Mouse (Mus musculus) embryonic facial prominence, embryonic 10.5 days (tissue): ENCODE measurements at regions not wholly inside any gene's neighbourhood (a gene's known extent, or its start where the extent isn't known, plus 50 kb on each side); places are given as distances from the start of the nearest gene placed in this dataset.

Experiments used
- DNase-seq: peaks from one replicate; pipeline ENCODE4 v3.0.0-alpha.2; 2017; ENCODE audit warnings: low spot score
- H3K27ac ChIP-seq: fragments of 300-500 bp; sonication (generic); replicated peaks from 2 replicates; pipeline ENCODE4 v1.5.1; 2016; ENCODE audit warnings: mild to moderate bottlenecking
- H3K27me3 ChIP-seq: fragments of 300-500 bp; sonication (generic); replicated peaks from 2 replicates; pipeline ENCODE4 v1.6.1; 2016; ENCODE audit warnings: low read depth, mild to moderate bottlenecking; ENCODE audit not compliant: poor library complexity, severe bottlenecking
- H3K36me3 ChIP-seq: fragments of 300-500 bp; sonication (generic); replicated peaks from 2 replicates; pipeline ENCODE4 v1.6.1; 2016; ENCODE audit warnings: mild to moderate bottlenecking, moderate library complexity
- H3K4me1 ChIP-seq: fragments of 300-500 bp; sonication (generic); 2 replicates; pipeline ENCODE4 v1.6.1; 2016
- H3K4me3 ChIP-seq: fragments of 300-500 bp; sonication (generic); 2 replicates; pipeline ENCODE4 v1.5.1; 2016; ENCODE audit warnings: mild to moderate bottlenecking, moderate library complexity
- H3K9me3 ChIP-seq: fragments of 300-500 bp; sonication (generic); 2 replicates; pipeline ENCODE4 v1.6.1; 2016; ENCODE audit warnings: mild to moderate bottlenecking
- WGBS: fragments of 180-500 bp; shearing (Covaris S2); methylation state at CpG from one replicate; pipeline ENCODE4 v1.1.7; 2016; 5-methylcytosine and 5-hydroxymethylcytosine counted together

DNA sequence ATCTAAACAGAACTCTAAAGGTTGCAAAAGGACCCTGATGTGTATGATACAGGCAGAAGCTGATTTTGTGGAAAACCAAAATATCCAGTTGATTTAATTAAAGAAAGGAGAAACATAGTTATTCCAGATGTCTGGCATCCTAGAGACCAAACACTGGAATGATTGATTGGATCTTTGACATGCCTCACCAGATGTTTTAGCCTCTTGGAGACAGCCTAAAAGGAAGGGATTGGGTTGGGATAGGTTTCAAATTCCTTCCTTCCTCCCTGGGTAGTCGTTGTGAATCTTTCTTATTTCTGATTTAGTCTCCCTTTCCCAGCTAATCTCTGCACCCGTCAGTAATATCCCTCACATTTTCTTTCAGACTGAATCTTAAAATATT, 190.9 kb upstream of the Gm9747 start:
- DNase-seq, result no peak
- Histone ChIP-seq H3K27ac (no peak overlapping the region), H3K4me3 (no peak overlapping the region), H3K9me3 (no peaks in the 10 kb centered on the region), H3K4me1 (peaks cover 15% of the 10 kb centered on the region), H3K36me3 (no peaks in the 10 kb centered on the region), H3K27me3 (no peaks in the 10 kb centered on the region)
- 21% methylated on average over 2 of the region's 2 CpGs for WGBS

DNA sequence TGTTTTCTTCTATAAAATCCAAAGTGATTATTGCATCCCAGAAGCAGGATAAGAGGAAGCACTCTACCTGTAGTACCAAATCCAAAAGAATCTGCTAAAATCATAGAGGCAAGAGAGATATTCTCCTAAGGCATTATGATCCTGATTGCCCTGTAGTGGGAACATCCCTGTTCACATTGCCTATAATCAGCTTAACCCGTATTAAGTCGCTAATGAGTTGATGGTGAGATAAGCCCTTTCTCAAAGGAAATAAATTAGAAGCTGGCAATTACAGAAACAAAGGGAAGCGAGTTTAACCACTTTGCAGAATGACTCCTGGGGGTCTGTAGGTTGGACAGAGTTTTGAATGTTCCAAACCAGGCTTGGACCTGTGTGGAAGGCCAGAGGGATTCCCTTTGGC, 190.4 kb upstream of the Gm9747 start:
- H3K27me3 ChIP-seq, result no peaks in the 10 kb centered on the region

DNA sequence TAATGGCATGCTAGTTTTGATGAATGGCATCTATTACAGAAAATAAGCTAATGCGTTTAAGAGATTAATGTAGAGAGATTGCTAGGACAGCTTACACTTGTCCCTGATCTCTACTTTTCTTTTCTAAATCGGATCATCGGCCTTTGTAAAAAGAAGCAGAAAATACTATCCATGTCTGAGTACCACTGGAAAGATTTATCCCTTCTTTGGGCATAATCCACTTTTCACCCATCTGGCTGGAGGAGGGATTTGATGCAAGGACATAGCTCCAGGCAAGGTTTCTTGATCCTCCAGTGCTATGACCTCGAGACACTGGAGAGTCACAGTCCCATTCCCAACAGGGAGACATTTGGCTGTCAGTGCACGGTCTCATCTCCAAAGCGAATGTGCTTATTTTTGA, 166.6 kb upstream of the Gm9747 start:
- H3K9me3 ChIP-seq, result no peaks in the 10 kb centered on the region
- no peak for DNase-seq
- H3K36me3 ChIP-seq, result no peaks in the 10 kb centered on the region
- 0 out of 2 replicates have a peak, but pooled peaks cover 4% of the 10 kb centered on the region for H3K4me1 ChIP-seq
- WGBS, result 81% methylated on average over 6 of the region's 6 CpGs
- no peak overlapping the region for H3K27ac ChIP-seq
- H3K27me3 ChIP-seq, result no peaks in the 10 kb centered on the region
- no peak overlapping the region for H3K4me3 ChIP-seq

More for the DNA sequence above, 190.4 kb upstream of the Gm9747 start:
- 34% methylated on average over 3 of the region's 3 CpGs for WGBS
- no peak overlapping the region for H3K4me3 ChIP-seq
- no peak overlapping the region for H3K27ac ChIP-seq
- no peaks in the 10 kb centered on the region for H3K9me3 ChIP-seq
- peaks cover 15% of the 10 kb centered on the region for H3K4me1 ChIP-seq
- no peak for DNase-seq
- H3K36me3 ChIP-seq, result no peaks in the 10 kb centered on the region

DNA sequence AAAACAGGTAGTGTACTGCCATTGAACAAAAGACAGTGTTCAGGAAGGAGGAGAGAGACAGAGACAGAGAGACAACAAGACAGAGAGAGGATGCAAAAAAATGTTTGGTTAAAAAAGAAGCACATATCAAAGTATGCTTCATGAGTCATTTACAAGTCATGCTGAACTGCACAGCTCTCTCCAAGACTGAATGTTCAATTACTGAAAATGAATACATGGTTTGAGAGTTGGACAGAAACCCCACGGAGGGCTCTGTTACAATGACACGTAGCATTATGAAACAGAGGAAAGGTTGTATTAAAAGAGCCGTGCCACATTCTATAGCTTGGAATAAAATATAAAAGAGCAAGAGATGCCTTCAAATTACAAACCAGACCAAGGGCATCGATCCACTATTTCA, 164.3 kb upstream of the Gm9747 start:
- no peak for DNase-seq
- Histone ChIP-seq H3K4me3 (no peak overlapping the region), H3K9me3 (no peaks in the 10 kb centered on the region), H3K27ac (no peak overlapping the region), H3K27me3 (no peaks in the 10 kb centered on the region), H3K36me3 (no peaks in the 10 kb centered on the region), H3K4me1 (0 out of 2 replicates have a peak, but pooled peaks cover 4% of the 10 kb centered on the region)
- WGBS, result 91% methylated on average over 4 of the region's 4 CpGs

DNA sequence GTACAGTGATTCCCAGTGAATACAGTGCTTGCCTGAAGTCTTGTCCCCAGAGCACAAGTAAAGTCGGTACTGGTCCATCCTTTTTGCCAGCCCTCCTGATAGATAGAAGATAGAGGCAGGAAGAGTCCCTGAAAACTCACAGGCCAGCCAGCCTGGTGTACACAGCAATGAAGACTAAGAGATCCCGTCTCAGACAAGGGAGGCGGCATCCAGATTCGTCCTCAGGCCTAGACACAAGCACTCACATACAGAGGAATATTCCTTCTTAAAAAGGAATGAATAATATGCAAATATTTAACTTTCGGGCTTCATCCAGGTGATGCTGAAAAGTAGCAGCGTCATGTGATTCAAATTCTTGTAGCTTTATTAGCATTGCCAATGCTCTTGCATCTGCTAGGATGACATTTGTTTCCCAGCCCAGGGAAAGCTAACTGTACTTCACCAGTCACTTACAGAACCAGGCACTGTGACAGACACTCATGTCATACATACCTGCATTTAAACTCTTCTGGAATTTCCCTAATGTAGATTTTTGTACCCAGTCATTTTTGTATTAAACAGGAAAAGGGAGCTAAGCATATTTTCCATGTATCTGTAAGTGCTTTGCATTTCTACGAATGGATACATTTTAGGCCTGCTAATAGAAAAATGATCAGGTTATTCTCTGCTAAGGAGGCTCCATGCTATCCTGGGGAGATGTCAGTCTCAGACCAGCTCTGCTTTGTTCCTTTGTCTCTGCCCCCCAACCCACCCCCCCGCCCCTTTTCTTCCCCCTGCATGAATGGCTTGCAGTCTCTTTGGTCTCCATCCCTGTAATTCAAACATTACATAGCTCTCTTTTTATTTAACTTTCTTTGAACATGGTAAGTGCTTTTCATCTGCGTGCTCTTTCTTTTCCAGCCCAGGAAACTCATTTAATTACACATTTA, 162.5 kb upstream of the Gm9747 start:
- no peak overlapping the region for H3K27ac ChIP-seq
- H3K36me3 ChIP-seq, result no peaks in the 10 kb centered on the region
- no peak overlapping the region for H3K4me3 ChIP-seq
- 71% methylated on average over 9 of the region's 9 CpGs for WGBS
- H3K9me3 ChIP-seq, result no peaks in the 10 kb centered on the region
- no peaks in the 10 kb centered on the region for H3K27me3 ChIP-seq
- H3K4me1 ChIP-seq, result 0 out of 2 replicates have a peak, but pooled peaks cover 4% of the 10 kb centered on the region
- no peak for DNase-seq

DNA sequence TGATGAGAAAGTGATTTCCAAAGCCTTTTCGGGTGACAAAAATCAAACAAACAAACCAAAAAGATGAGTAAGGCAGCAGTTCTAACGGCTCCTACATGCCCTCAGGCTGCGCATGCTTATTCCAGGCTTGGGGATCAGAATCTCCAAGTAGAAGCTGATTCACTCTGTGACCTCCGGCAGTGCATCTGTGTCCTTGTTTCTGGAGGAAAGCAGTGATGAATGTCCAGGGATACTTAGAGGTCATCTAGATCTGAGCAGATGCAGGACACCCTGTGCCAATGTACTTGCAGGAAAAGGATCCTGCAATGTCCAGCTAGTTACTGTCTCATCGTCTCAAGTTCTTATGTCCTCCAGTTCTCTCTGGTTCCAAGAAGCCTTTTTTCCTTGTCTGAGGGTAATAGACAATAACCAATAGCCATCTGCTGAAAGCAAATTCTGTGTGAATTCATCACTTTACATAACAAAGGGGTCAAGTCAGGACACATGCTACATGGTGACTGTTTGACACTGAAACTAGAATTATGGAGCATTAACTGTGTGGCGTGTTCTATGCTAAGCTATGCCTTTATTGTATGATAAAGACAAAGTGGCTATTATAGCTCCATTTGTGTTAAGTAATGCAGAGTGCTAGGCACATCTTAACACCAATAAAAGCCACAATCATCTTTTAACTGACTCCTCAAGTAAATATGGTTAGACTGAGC, 143.6 kb upstream of the Gm9747 start:
- DNase-seq, result no peak
- Histone ChIP-seq H3K4me1 (no peaks in the 10 kb centered on the region), H3K27me3 (no peaks in the 10 kb centered on the region), H3K9me3 (no peaks in the 10 kb centered on the region), H3K36me3 (no peaks in the 10 kb centered on the region), H3K4me3 (no peak overlapping the region), H3K27ac (no peak overlapping the region)
- 75% methylated on average over 6 of the region's 6 CpGs for WGBS

DNA sequence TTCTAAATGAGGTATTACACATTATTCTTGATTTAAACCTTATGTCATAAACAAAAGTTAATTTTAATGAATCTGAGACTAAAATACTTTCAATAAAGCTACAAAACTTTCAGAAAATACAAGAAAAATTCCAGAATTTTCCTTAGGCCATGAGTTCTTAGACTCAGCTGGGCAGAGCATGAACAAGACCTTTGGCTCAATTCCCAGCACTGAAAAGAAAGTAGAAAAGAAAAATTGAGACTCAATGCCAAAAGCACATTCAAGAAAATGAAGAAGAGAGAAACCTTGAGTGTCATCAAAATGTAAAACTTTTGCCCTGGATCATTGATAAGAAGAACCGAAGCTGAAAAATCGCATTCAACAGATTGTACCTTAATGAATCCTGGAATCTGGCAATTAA, 137.8 kb upstream of the Gm9747 start:
- Histone ChIP-seq H3K4me1 (no peaks in the 10 kb centered on the region), H3K9me3 (no peaks in the 10 kb centered on the region), H3K36me3 (no peaks in the 10 kb centered on the region), H3K4me3 (no peak overlapping the region), H3K27me3 (no peaks in the 10 kb centered on the region), H3K27ac (no peak overlapping the region)
- no peak for DNase-seq
- WGBS, result 97% methylated on average over 2 of the region's 2 CpGs

DNA sequence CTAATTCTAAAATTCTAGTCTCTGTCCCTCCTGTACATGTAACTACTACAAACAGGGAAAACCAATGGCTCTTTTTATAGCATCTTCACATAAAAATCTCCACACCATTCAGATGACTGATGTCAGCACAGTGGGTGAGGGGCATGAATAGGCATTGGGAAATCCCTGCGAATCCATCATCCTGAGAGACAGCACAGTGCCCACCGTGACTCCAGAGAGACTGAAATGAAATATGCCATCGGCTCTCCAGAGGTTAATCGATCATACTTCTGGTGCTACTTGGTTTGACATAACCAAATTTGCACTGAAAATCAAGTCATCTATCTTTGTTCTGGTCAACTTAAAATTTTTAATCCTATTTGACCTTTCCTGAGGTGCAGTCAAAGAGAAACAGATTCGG, 126.2 kb upstream of the Gm9747 start:
- H3K4me1 ChIP-seq, result no peaks in the 10 kb centered on the region
- H3K36me3 ChIP-seq, result no peaks in the 10 kb centered on the region
- H3K4me3 ChIP-seq, result no peak overlapping the region
- 87% methylated on average over 5 of the region's 5 CpGs for WGBS
- no peak overlapping the region for H3K27ac ChIP-seq
- H3K9me3 ChIP-seq, result no peaks in the 10 kb centered on the region
- H3K27me3 ChIP-seq, result no peaks in the 10 kb centered on the region
- no peak for DNase-seq

DNA sequence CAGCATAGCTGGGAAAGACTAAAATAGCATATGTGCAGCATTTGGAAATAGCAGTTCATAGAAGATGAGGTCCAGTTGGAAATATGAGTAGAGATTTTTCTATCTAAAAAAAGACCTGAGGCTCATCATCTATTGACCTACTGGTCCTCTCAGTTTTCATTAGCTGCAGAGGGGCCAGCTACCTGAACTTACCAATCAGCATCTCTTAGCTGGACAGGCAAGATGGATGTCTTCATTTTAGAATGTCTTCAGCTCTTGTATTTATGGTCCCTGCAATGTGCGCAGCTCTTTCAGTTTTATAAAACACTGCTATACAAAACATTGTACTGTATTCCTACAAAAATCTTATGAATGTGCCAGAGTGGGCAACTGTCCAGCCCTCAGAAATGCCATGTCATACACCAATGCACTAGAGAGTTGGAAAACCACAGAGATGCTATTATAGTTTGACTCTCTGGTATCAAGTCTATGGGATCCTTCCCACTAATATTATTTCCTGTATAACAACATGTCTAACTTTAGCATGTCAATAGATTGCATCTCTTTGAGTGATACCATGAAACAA, 122.8 kb upstream of the Gm9747 start:
- Histone ChIP-seq H3K27me3 (no peaks in the 10 kb centered on the region), H3K36me3 (no peaks in the 10 kb centered on the region), H3K27ac (no peak overlapping the region), H3K4me1 (peaks cover 9% of the 10 kb centered on the region), H3K9me3 (no peaks in the 10 kb centered on the region), H3K4me3 (no peak overlapping the region)
- 98% methylated on average over 1 of the region's 1 CpGs for WGBS
- no peak for DNase-seq

DNA sequence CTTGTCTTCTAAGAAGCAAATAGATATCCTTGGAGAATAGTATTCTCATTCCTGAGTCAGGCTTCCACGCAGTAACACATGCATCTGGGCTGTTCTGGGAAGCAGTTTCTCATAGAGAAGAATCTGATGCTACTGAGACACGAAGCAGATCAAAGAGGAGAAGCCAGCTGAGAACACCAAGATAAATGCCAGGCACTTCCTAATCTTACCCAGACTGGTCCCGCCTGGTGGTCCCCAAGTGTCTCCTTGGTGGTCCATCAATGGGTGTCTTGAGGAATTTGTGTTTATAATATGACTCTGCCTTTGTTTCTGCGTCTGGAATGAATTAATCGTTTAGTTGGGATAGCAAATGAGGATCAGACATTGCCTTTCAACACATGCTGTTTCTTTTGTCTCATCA, 120.5 kb upstream of the Gm9747 start:
- H3K36me3 ChIP-seq, result no peaks in the 10 kb centered on the region
- 33% methylated on average over 5 of the region's 5 CpGs for WGBS
- no peaks in the 10 kb centered on the region for H3K27me3 ChIP-seq
- H3K27ac ChIP-seq, result no peak overlapping the region
- H3K9me3 ChIP-seq, result no peaks in the 10 kb centered on the region
- peaks cover 9% of the 10 kb centered on the region for H3K4me1 ChIP-seq
- DNase-seq, result peak; percentile 46
- H3K4me3 ChIP-seq, result no peak overlapping the region

DNA sequence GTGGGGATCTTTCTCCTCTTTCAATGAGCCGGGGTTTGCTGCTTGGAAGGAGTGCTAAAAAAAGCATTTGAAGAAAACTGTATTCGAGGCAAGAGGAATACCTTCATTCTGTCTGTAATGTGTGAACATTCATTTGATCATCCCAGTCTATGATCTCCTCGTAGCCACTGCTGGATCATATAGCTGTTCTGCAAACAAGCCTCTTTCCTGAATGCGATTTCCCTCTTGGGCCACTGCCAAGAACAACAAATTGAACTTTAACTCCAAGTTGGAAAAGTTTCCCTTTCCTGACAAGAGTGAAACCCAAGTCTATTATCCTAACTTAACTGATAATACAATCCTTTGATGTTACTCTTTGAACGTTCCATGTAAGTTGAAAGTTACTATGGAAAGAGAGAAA, 108.4 kb upstream of the Gm9747 start:
- WGBS, result 65% methylated on average over 5 of the region's 5 CpGs
- Histone ChIP-seq H3K36me3 (no peaks in the 10 kb centered on the region), H3K27me3 (no peaks in the 10 kb centered on the region), H3K4me3 (no peak overlapping the region), H3K4me1 (peaks cover 8% of the 10 kb centered on the region; the same call in 1 of the 2 replicates), H3K27ac (no peak overlapping the region), H3K9me3 (no peaks in the 10 kb centered on the region)
- DNase-seq, result no peak

DNA sequence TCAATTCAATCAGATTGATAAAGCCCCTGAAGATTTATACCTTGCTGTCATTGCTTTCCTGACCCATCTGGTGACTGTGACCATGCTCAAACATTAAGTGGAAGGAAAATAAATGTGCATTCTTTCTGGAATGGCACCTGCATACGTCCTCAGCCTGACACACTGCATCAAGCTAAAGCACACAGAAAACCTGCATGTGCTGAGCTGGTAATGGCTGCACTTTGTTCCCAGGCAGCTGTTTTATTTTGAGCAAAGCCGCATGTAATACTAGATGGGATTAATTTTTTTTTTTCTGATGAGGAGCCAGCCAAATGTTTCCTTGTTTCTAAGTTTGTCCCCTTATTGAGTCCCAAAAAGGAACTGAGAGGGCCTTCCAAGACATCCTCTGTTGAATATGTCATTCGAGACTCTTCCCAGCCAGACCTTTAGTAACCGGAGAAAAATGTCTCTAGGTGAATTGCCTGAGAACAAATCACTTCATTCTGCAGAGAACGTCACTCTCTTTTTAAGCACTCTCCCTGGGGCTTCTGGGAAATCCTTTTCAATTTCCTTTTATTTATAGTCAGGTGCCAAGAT, 103.1 kb upstream of the Gm9747 start:
- H3K27me3 ChIP-seq, result no peaks in the 10 kb centered on the region; the same call in 1 of the 2 replicates
- no peak overlapping the region for H3K27ac ChIP-seq
- no peak overlapping the region for H3K4me3 ChIP-seq
- H3K36me3 ChIP-seq, result no peaks in the 10 kb centered on the region
- 51% methylated on average over 5 of the region's 5 CpGs for WGBS
- no peaks in the 10 kb centered on the region for H3K9me3 ChIP-seq
- DNase-seq, result no peak
- H3K4me1 ChIP-seq, result peaks cover 9% of the 10 kb centered on the region; the same call in 1 of the 2 replicates
